Mouse (Mus musculus): Measurements from ENCODE around the gene Ptpn7.
"Not testable (repeated sequence)": the region's sequence is repeated elsewhere in the genome, so short reads cannot be mapped to it uniquely, and the experiment has no call there.

Gene Ptpn7

DNA sequence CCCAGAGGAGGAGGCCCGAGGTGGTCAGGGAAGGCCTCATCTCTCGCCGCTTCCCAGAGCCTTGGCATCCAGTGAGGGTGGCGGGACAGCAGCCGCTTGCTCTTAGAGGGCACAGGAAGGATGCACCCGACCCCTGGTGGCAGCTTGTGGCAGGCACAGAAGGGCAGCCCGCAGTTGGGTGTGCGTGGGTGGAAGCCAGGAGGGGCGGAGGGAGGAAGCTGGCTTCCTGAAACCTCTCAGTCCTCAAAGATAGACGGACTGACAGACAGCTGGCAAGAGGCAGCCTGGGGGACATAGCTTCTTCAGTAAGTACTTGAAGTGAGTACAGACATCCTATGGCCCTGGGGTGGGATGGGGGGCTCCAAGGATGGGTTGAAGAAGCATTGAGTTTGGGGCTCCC is at the start of gene Ptpn7:
Gene Ptpn7, plus strand, starts transcription at position 228 of the 400 bp plus-strand sequence.
- peak; percentile 72 for DNase-seq

DNA sequence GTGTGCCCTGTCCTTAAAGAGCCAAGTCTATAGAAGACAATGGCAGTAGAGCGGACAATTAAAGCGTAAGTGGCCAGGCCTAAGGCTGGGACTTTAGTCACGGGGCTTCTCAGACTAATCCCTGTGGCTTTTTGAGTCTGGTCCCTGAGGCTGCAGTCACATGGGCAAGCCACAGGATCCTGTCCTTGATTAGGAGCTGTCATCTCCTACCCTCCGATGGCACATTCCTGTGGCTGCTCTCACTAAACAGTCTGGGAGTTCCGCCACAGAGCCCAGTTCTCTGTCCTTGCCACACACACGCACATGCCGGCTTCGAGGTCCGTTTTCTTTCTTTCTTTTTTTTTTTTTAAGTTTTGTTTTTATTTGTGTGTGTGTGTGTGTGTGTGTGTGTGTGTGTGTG is 49.0 kb upstream of the Ptpn7 start:
- DNase-seq: no peak

DNA sequence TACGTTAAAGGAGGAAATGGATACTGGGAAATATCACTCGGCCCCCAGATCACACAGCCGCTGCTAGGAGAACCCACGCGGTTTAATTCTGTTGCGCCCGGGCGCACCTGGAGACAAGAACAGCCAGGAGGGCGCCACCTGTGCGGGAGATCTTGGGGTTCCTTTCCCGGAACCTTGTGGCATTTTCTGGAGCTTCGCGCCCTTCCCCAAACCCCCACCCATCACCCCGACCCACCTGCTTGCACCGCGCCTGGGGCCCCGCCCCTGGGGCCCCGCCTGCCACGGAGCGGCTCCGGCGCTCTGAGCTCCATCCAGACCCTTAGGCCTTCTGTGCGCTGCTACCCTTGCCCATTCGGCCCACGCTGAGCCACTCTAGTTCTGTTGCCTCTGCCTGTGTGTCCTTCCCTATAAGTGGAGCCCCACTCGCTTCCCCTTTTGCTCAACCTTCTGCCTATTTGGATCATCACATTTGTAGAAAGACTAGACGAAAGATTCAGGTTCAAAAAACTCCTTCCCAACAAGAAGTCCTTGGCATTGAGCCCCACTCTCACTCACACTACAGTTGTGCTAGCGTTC is 47.1 kb upstream of the Ptpn7 start:
- no peak for DNase-seq

DNA sequence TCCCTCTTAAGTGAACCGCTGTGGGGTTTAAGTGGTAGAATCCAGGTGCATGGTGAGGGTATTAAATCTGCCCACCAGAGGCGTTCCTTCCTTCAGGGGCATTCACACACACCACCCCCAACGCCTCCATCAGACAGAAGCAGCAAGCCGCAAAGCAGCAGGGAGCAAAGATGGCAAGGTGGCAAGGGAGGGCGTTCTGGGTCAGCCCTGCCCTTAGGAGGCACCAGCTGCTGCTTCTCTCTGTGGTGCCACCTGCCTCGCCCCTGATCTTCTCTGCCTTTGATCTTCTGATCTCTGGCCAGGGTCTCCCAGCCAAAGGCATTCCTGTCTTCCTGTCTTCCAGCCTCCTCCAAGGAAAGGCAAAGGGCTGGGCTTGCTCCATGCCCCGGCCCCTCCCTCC is 46.5 kb upstream of the Ptpn7 start:
- DNase-seq: no peak

DNA sequence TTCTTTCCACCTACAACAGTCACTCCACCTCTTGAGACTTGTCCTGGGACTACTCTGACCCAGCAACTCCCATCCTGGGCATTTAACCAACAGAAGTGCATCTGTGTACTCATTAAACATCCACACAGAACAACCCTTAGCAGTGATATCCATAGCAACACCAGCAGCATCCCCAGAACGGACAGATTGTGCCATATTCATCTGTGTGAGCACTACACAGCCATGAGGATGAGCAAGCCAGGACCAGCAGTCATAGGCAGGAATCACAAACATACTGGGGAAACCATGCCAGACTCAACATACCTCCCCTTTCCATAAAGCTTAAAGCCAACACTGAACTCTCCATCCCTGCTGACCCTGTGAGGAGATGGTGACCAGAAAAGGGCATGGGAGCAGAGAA is 45.1 kb upstream of the Ptpn7 start:
- DNase-seq: no peak

DNA sequence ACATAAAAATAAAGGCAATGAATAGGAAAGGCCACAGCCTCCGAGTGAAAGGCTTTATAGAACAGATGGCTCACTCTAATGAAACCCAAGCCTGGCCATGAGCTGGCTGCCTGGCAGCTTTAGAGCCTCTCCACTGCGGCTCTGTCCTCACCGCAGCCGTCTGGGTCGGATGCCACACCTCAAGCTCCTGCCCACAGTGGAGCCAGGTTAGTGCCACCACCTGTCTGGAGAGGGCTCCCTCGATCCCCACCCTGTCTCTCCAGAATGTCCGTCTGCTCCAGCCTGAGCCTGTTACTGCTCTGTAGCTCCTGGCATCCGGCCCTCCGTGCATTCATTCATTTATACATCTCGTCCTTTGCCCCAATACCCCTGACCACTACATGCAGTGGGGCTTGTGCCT is 42.9 kb upstream of the Ptpn7 start:
- no peak for DNase-seq

DNA sequence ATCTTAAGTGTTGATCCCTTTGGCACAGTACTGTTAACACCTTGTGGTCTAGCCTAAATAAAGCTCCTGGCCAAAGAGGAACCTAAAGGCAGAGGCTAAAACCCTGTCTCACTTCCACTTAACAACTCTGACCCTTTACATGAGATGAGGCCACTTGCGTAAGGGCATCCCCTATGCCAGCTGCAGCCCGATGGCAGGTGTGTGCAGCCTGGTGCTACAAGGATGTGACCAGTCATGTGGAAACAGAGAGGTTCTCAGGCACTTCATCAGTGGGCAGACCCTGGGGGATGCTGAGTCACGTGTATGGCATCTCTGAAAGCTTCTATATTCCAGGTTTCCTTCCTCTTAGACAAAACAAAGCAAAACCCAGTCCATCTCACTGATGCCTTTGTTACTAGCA is 41.6 kb upstream of the Ptpn7 start:
- no peak for DNase-seq

DNA sequence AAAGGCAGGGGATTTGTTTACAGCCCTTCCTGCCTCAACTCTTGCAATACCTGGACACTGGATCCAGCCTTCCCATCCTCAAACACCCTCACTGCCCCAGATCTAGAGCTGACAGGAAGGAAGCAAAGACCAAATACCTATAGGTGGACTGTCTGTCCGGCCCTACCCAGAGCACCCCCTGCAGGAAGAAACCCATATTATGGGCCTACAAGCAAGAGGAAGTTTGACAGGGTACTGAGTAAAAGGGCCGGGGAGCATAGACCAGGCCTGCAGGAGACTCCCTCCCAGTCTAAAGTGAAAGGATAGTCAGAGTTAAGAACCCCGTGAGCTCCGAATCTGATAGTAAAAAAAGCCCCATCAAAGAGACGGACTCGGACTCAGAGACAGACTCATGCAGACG is 37.8 kb upstream of the Ptpn7 start:
- no peak for DNase-seq

DNA sequence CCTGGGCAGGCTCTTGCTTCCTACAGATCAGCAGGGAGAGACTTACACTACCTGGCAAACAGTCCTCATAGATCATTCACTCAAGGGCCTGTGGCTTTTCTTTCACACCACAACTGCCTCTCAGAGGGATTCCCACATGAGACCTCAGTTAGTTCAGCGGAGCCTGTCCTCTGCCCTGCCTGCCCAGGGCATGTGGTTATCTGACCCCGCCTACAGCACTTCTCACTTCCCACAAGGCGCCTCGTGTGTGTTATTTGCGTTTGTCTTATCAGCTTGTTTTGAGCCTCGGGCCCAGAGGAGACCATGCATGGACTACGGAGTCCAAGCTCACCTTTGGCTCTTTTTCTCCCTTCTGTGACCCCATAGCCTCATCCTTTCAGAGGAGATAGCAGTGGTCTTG is 37.3 kb upstream of the Ptpn7 start:
- DNase-seq: no peak

DNA sequence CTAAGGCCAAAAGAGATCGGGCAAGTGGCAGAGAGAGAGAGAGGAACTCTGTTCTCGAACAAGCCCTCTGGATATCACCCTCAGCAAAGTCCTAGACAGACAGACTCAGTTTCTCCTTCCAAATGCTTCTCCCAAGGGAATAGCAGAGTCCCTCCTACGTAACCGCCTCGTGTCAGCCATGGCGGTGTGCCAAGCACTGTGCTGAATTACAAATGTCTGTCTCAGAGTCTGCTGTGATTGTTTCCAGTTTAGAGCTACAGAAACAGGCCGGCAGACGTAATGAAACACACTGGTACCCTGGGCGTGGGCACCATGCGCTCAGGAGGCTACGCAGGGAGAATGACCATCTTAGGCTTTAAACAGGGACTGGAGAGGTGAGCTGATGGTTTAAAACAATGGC is 36.2 kb upstream of the Ptpn7 start:
- no peak for DNase-seq

DNA sequence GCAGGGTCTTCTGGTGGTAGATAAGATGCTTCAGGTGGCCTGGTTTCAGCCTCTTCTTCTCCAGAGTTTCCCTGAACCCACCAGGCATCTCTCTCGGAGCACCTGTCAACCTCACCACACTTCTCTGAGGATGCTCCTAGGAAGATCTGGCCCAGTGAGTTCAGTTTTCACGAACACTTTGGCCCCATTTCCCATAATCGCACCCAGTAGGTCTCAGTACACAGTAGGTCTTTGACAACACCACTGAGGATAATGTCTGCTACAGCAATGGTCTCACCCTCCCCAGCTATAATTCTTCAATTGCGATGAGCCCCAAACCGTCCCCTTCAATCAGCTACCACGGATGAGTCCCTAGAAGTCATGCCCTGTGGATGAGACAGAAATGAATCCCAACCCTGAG is 35.1 kb upstream of the Ptpn7 start:
- DNase-seq: no peak

DNA sequence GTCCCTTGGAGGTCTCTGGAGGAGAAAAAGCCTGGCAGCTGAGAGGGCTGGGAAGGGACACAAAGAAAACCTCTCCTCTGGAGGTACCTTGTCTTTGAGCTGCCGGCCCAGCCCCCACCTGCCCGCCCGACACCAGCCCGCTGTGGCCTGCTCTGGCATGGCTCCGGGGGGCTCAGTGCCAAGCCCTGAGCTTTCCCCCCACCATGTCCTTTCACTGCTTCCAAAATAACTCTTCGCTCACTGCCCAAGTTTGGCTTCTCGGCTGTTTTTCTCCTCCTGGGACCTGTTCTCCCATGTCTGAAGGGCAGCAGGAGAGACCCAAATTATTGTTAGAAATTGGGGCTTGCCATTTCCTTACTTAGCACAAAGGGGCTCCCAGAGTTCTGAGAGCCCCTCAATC is 34.1 kb upstream of the Ptpn7 start:
- DNase-seq: no peak

DNA sequence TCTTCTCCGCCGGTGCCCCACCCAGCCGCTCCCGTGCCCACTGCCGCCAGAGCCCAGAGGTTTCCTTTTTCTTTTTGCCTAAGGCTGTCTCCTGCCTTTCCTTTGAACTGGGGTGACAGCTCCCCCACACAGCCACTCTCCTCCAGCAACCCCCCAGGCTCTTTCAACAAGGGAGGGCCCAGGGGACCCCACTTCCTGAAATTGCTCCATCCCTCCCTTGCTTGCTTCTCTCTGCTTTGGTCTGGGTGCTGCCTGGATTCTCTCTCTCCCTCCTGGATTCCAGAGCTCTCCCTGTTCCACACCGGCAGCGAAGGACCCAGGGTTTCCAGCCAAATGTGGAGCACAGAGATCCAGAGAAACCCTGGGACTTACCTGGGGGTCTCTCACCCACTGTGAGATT is 32.1 kb upstream of the Ptpn7 start:
- DNase-seq: no peak

DNA sequence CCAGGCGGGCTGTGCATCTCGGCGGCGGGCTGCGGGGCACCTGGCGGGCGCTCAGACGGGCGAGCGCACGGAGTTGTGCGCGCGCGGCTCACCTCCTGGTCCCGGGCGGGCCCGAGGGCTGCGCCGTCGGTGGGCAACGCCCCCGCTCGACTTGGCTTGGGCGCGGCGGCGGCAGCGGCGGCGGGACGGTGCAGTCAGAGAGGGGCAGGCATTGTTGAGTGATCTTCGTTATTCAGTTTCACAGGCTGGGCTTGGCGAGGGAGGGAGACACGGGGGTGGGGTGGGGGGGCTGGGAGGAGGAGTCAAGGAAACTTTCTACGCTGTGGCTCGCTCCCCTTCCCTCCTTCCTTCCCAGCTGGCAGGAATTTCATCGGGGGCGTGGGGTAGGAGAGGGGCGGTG is 27.4 kb upstream of the Ptpn7 start, which contains the start of gene Lgr6:
Gene Lgr6, minus strand, starts transcription at position 153 of the 400 bp plus-strand sequence.
- peak; percentile 24 for DNase-seq

DNA sequence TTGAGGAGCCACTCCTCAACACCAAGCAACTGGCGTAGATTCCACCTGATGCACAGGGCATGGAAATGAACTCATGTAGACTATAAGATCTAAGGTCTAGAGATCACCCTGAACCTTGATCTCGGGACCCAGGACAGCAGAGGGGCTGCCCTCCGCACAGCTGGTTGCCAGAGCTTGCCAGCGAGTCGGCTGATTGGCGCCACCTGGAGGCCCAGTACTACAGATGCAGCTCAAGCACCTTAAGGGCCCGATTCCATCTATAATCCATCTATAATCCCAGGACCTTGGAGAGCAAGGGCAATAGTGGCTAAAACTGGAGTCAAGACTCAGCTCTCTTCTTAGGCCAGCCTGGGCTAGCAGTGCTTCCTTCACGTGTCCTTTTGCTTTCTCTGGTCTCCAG is 26.5 kb upstream of the Ptpn7 start:
- DNase-seq: peak; percentile 76

DNA sequence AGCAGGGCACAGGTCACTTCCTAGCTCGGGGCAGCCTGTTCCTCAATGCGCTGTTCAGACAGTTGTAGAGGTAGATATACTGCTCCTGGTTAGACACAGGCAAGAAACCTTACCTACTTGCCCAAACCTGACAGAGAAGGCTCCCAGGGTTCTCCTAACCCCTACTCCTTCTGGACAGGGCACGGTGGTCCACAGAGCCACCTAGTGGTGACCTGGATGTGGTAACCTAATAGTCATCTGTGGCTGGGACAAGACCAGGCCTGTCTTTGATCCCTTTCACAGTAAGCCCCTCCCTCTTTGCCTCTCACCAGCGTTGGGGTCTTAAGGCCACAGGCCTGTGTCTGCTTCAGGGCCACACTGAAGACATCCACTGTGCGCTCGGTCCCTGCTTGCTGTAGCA is 23.9 kb upstream of the Ptpn7 start:
- peak; percentile 45 for DNase-seq

DNA sequence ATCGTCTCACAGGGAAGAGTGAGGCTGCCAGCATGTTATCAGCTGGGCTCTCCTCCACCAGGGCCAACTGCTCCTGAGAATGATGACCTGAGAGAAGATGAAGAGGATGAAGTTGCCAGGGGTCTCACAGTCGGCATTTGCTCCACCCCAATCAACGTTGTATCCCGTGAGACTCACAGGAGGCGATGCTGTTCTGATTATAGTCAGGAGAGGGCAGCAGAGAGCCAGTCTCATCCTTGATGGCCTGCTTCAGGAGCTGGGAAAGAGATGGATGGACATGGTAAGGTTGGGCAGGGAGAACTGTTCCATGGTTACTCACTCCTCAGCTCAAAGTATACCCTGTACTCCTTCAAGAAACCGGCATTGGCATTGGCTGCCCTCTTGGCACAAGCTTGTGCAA is 22.4 kb upstream of the Ptpn7 start:
- peak; percentile 71 for DNase-seq

DNA sequence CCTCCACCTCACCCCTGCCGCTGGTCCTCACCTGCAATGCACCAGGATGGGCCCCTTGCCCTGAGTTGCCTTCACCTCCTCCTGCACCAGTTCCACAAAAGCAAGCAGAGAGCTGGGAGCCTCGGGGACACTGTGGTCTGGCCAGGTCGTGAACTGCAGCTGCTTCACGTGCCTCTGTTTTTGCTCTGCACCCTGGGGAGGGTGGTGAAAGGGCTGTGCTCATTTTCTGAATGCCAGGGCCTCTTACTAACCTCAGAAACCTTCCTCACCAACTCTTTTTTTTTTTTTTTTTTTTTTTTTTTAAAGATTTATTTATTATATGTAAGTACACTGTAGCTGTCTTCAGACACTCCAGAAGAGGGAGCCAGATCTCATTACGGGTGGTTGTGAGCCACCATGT is 21.2 kb upstream of the Ptpn7 start:
- not testable (repeated sequence) for DNase-seq

DNA sequence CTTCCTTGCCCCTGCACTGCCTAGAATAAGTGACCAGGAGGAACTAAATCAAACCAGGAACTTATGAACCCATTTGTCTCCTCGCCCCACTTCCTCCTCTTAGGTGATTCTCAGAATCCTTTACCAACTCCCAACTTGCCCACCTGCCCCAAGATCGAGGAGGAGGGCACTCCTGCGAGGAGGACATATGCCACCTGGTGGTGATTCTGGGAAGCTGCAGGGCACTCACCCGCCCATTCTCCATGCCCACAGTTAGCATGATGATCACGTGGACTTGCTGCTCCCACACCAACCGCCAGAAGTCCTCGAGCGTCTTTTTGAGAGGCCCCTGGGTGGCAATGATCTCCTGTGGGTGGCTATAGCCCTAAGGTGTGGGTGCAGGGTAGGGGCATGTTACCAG is 19.8 kb upstream of the Ptpn7 start:
- DNase-seq: peak; percentile 51

DNA sequence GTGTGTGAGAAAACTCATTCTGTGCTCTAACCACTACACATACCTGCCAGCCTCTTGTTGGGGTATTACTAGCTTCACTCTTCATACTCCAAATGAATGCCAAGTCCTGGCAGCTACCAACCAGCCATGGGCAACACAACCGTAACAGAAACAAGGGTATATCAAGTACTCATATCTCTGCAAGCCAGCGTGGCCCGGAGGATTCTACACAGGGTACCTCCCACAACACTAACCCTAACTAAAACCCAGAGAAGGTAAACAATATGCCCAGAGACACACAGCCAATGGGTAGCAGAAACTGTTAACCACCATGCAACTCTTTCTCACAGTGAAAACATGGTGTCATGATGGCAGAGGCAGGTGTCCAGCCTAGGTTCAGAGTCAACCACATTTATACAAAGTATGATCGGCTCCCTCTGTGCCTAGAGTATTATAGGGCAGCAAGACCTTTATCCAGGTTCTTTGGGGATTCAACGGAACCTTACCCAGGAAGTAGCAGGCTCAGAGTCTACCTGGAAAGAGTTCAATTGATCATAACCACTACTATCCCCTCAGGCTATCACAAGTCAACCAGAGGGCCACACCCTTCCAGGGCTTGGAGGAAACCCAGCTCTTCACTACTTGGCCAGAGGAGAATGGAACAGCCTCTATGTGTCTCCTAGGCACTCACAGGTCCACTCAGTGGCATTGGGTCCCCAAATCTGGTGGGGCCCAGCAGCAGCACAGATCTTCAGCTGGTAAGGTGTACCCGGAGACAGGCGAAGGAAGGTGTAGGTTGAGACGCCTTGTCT is 7.7 kb upstream of the Ptpn7 start:
- no peak for DNase-seq

DNA sequence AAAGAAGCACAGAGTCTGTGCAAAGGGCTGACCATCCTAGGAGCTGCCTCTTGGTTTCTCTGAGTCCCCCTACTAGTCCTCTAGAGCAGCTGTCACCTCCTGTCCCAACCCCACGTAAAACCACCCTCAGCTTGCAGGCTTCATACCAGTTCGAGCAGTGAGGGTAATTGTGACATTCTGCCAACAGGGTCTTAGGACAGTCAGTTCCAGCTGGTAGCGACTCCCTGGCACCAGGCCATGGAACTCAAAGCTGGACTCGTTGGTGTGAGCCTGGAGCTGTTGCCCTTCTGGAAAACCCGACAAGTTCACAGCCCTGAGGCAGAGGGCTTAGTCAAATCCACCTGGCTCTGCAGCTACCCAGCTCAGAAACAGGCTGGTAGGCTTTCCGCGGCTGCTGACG is 6.5 kb upstream of the Ptpn7 start:
- peak; percentile 69 for DNase-seq

DNA sequence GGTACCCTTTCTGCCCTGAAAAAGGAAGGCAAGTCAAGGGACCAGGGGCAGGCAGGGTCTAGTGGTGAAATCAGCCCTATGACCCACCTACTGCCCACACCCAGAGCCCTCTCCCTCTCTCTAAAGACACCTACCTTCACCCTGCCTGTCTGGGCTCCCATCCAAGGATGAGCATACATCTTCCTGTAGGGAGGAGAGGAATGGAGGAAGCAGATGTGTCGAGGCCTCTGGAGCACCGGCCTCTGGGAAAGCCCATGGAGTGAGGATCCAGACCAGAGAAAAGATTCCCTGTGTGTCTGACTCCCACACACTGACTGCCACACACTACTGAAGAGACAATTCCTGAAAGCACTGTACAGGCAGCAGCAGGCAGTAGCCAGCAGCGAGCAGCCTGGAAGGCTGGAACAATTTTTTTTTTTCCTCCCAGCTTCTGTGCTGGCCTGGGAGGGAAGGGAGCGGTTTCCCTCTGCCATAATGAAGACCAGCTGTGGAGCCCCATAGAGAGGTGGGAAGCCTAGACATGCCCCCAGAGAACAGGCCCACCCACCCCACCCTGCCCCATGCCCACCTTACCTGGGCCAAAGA is 6.0 kb upstream of the Ptpn7 start:
- DNase-seq: peak; percentile 37

DNA sequence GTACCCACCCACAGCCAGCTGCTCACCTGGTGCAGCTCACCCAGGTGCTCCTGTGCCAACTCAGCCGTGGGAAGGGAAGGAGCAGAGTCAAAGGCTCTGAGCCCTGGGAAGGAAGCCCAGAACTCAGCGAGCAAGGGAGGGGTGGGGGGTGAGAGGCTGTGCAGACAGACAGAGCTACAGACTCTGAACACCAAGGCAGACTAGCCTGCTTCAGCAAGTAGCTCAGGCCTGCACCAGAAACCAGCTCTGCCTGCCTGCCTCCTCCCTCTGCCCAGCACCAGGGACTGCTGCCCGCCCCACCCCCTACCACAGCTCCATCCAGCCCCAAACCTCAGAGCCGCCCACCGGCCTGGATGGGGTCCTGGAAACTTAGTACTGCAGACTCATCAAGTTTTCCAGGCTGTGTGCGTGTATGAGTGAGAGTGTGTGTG is 4.5 kb upstream of the Ptpn7 start:
- DNase-seq: peak; percentile 34

DNA sequence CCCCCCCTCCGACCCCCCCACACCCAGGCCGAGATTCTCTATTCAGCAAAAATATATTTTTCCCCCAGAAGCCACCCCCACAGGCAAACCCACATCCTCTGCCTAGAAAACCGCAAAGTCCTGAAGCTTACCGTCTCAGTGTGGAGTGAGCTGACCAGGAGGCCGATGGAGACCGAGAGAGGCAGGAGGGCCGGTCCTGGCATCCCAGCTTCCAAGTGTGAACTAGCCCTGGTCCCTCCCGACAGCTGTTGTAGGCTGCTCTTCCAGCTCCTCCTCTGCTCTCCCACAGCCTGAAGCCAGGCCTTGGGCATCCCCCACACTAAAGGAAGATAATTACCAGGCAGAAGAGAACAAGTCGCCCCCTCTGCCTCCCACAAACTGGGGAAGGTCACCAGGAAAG is 3.5 kb upstream of the Ptpn7 start:
- DNase-seq: no peak
